Mouse (Mus musculus): Measurements from ENCODE around the gene Sidt2.
A peak's percentile ranks its signal among the peaks of the same experiment; 100 is the strongest.

Gene Sidt2

DNA sequence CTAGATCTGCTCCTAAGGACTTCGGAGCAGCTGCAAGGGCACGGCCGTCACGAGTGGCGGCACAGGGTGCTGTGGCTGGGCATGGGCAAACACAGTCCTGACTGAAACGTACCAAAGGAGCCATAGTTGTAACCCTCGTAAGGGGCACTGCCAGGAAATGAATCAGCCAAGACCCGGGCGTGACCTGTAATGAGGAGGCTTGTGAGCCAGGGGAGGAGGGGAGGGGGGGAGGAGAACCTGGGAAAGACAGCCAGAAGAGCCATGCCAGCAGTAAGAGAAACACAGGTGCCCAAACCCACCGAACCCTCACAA lies 8.2 kb downstream of the Sidt2 start:
- no peak for DNase-seq (ENCODE audit: low spot score)

DNA sequence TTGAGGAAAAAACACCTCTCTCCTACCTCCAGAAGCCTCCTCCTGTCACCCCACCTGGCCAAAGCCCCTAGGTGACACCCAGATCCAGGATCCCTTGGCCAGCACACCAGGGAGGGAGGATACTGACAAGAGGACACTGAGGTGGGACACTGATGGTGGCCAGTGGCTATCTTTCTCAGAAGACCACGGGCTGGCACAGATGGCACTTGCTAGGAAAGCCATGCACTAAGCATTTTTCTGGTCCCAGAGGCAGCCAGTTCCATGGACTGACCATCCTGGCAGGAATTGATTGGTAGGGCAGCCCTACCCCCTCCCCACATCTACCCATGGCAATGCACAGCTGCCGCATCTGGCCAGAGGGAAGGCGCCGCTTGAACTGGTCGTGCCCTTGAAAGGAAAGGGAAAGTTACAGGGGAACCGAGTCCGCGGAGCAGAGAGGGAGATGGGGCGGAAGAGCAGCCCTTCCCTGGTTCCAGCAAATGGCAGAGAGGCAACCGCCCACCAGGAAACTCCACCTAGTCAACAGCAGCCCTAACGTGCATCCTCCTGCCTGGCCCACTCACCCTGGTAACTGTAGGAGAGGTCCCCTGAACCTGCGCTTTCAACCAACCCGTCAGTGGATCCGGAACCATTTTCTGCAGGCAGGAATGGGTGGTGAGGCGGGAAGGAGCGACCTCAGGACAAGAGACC lies 8.7 kb downstream of the Sidt2 start:
- no peak for DNase-seq (ENCODE audit: low spot score)

DNA sequence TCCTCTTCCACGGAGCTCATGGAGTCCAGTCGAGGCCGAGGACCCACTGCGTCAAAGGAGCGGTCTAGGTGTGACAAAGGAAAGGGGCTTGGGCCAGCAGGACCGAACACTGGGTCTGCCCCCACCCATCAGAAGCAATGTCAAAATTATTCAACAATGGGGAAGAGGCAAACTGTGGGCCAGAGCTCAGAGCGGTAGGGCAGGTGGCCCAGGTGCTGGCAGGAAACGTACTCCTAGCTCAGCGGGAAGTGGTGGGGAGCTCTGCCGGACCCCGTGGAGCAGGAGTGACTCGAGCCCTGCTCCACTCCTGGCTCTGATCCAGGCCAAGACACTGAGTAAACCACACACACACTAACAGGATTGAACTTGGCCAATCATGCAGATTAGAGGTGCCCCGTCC lies 9.3 kb downstream of the Sidt2 start:
- DNase-seq (ENCODE audit: low spot score) = no peak

GRCm38 (mm10) chr9:45944506-45945400 lies 10.3 kb downstream of the Sidt2 start:
- no peak for DNase-seq (ENCODE audit: low spot score)

DNA sequence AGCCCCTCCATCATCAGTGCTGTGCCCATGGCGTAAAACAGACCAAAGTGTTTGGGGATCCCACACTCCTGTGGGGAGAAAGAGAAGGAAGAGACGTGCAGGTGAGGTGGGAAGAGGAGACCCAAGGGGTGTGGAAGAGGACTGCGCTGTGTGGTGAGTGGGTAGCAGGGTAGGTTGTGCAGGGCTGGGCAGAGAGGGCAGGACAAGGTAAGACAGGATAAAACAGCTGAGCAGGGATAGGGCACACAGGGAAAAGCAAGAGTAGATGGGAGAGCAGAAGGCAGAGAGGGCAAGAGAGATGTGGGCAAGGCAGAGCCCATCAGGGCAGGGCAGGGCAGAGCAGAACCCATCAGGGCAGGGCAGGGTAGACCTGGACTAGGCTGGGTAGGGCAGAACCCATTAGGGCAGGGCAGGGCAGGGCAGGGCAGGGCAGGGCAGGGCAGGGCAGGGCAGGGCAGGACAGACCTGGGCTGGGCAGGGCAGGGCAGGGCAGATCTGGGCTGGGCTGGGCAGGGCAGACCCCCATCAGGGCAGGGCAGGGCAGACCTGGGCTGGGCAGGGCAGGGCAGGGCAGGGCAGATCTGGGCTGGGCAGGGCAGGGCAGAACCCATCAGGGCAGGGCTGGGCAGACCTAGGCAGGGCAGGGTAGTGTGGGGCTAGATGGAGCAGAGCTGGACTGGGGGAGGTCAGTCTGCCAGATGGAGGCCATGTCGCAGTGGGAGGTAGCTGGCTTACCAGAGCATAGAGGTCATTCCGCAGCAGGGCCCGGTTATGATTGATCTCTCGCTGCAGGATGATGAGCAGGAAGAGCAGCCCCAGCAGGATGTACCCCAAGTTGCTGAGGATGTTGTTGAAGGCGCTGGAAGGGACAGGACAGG lies 11.2 kb downstream of the Sidt2 start:
- no peak for DNase-seq (ENCODE audit: low spot score)

GRCm38 (mm10) chr9:45942916-45943315 lies 12.1 kb downstream of the Sidt2 start:
- DNase-seq (ENCODE audit: low spot score) = no peak

GRCm38 (mm10) chr9:45942464-45942863 lies 12.6 kb downstream of the Sidt2 start:
- DNase-seq (ENCODE audit: low spot score) = no peak

DNA sequence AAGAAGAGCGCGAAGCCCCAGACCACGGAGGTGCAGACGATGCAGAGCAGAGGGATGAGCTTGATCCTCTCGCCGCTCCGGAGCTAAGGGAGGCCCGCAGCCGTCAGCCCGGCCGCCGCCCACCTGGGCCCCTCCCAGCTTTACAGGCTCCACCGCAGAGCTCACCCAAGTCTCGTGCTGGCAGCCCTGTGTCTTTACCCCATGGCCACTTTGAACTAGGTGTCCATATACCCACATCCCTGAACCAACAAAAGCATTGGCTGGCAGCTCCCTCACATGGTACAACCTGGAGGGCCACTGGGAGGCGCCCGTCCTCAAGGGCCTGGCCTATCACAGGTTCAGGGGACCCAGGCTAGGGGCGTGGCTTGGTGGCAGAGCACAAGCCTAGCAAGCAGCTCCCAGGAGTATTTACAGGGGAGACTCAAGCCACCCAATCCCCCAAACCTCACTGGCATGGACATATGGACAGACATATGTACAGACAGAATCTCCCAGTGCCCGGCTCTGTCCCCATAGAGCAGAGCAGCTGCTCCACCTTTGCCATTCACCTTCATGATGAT lies 13.6 kb downstream of the Sidt2 start:
- no peak for DNase-seq (ENCODE audit: low spot score)

- DNase-seq (ENCODE audit: low spot score) = no peak
Measured at GRCm38 (mm10) chr9:45939794-45940193, 15.3 kb downstream of the Sidt2 start.

DNA sequence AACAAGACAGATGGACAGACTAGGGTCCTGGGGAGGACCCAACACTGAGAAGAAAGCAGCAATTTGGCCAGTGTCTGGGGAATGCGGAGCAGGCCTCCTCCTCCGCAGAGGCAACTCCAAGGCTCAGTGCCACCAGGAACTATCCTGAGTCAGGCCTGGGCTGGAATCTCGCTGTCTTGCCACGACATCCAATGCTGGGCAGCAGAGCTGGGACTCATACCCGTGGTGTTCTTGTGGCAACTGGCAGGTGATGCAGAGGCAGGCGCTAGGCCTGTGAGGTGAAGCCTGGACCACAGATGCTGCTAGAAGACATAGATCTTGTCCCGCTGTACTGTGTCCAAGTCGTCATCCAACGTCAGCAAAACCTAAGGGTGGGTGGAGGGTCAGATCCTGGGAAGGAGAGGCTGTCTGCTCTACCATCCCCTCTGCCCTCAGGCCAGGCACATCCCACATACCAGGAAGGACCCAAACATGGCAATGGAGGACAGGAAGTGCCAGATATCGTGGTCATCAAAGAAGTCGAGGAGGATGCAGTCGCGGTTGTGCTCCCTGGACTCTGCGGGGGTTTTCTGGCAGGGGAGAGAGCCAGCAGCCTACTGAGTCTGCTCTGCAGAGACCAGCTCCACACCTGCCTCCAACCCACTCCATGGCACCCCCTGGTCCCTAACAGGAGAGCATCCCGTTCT lies 16.0 kb downstream of the Sidt2 start:
- no peak for DNase-seq (ENCODE audit: low spot score)

- DNase-seq (ENCODE audit: low spot score) = no peak
Measured at GRCm38 (mm10) chr9:45938088-45938487, 17.0 kb downstream of the Sidt2 start.

DNA sequence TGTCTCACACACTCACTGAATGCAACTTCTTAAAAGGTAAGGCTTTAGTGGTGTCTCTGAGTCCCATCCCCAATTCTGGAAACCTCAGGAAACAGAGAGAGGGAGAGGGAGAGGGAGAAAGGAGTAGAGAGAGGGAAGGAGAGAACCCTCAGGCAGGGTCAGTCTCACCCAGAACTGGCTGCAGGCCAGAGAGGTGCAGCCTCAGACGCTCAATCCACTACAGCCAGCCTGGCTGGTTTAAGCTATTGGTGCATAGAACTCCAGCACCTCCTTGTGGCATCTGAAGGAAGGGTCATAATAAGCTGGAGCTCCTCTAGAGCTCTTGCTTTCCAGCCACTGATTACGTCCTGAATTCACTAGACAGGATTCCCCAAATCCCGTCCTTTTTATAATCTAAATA lies 18.2 kb downstream of the Sidt2 start:
- DNase-seq (ENCODE audit: low spot score) = peak; percentile 80

DNA sequence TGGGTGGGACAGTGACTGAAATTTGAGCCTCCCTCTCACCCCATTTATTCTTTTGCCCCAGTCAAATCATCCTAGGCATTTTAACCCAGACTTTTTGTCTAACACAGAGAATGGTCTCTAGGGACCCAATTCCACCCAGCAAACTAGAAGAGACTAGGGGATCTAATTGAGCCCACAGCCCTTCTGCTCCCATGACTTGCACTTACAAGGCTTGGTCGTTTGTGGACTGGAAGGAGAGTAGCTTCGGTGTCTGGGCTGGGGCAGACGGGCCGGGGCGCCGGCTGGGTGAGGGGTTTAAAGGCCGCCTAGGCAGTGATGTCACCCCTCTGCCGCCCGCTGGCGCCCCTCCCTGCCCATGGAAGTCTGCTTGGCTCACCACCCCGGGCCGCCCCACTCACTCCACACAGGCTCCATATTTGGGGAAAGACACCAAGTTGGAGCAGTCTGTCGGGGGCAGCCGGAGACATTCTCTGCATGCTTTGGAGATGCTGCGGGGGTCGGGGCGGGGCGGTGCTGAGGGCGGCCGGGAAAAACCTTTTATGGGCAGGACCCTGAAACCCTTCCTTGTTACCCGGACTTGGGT lies 19.3 kb downstream of the Sidt2 start, which contains the start of gene Tagln:
Tagln (minus strand) TSS at position 431 of the 583 bp plus-strand sequence.
- DNase-seq (ENCODE audit: low spot score) = peak; percentile 66

DNA sequence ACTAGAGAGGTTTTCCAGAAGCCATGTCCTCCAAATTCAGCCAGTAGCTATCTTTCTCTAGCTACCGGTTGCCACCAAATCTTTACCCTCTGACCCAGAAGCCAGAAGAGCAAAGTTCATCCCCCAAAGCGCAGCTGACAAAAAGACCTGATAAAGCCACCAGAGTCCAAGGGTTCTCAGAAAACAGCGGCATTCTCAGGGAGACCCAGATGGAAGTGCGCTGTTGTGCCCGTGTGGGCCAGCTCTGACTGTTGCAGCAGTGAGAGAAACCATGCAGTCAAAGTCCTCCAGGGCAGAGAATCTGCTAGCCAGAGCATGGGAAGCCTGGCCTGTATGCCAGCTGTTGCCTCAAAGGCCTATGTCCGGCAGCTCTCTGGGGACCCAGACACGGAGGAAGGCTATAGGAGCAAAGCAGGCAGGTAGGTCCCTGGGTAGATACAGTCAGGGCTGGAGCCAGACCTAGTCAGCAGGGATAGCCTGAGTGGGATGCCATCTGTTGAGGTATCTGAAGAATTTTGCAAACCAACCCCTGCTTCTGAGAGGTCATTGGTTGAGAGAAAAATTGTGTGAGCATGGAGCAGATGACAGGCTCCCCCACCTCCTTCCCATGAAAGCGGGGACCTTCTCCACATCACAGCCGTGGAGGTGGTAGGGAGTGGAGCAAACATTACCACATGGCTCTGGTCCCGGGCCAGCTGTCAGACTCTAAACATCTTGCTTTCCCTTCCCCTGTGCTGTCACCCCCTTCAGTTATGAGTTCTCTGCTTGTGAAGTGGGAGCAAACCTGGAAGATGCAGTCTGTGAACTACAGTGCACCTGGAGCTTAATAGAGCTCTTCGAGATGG lies 22.3 kb downstream of the Sidt2 start:
- DNase-seq (ENCODE audit: low spot score) = no peak

- no peak for DNase-seq (ENCODE audit: low spot score)
Measured at GRCm38 (mm10) chr9:45931958-45932357, 23.1 kb downstream of the Sidt2 start.

DNA sequence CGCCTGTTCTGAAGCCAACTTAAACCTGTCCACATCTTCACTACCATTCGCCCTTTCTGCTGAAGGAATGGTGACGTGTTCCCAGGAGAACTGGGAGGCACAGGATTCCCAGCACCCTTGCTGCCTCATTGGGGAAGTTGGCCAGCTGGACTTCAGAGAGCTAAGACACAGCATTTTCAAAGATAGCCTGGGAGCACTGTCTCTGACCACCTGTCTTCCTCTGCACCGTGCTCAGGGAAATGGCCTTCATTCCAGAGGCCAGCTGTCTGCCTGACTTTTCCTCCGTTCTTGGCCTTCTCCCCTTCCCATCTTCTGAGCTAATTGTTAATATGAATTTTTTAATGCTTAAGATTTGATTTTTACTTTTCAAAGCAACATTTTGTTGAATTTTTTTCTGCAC lies 25.8 kb downstream of the Sidt2 start:
- DNase-seq (ENCODE audit: low spot score) = no peak

DNA sequence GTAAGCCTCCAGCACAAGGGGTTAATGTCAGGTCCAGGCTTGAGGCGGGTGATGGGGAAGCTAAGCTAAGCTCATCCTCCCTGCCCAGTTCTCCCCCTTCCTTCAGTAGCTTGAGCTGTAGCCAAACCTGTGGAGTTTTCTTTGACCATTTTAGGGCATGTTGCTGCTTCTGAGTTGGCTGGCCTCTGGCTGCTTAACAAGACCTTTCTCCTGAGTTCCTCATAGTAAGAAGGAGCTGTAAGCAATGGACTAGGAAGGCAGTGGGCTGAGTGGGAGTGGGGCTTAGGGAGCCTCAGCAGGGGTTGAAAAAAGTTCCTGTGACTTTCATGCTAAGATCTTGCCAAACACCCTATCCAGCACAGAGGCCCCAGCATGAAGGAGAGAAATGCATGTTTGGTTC lies 35.2 kb downstream of the Sidt2 start:
- DNase-seq (ENCODE audit: low spot score) = peak; percentile 35

GRCm38 (mm10) chr9:45917041-45917934 lies 37.8 kb downstream of the Sidt2 start:
- DNase-seq (ENCODE audit: low spot score) = peak; percentile 66

- DNase-seq (ENCODE audit: low spot score) = no peak
Measured at GRCm38 (mm10) chr9:45915659-45916058, 39.4 kb downstream of the Sidt2 start.

Measured in urinary bladder, postnatal 14 days (tissue).